ENCODE assay signal across 8 mouse cellular contexts in the genomic region with DNA sequence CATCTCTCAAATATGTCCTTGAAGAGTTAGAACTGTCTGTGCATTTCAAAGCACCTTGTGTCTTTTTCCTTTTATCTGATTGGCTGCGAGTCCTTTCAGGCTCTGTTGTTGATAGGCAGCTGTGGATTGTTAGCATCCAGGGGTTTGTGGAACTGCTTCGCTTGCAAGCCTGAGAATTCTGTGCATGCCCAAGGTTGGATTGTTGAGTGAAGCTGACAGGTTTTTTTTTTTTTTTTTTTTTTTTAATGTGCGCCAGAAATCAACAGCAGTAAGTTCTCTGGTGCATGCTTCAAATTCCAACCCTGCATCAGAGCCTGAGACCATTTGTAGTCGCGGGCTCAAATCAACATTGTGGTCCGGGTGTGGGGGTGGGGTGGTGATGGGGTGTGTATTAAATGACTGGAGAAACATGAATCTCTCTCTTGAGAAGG.
DNase-seq lines count a peak whose midpoint lies in the region; ATAC-seq lines count a peak whose summit lies in the region.

No protein-coding gene starts in this region.

- no peak overlapping the region for H3K4me2 ChIP-seq in forebrain, embryonic 15.5 days (replicated peaks)
- peak overlapping the region; percentile 57 for H3K4me2 ChIP-seq in heart, embryonic 15.5 days

- no peak for ATAC-seq in forebrain, embryonic 15.5 days (replicated peaks)
- ATAC-seq in heart, embryonic 15.5 days (replicated peaks; ENCODE audit: insufficient number of reproducible peaks, insufficient read depth, low FRiP score, low read depth) = peak; percentile 1; the same call in 1 of the 2 replicates

- peak overlapping the region; percentile 52 for H3K4me3 ChIP-seq in forebrain, embryonic 10.5 days
- H3K4me3 ChIP-seq in forebrain, embryonic 15.5 days = no peak overlapping the region
- peak overlapping the region; percentile 53 for H3K4me3 ChIP-seq in heart, embryonic 15.5 days

- WGBS in forebrain, embryonic 10.5 days = 52% methylated on average over 6 of the region's 6 CpGs
- WGBS in forebrain, embryonic 15.5 days = 38% methylated on average over 6 of the region's 6 CpGs
- 13% methylated on average over 6 of the region's 6 CpGs for WGBS in heart, embryonic 15.5 days

- H3K27ac ChIP-seq in forebrain, embryonic 10.5 days = no peak overlapping the region
- no peak overlapping the region for H3K27ac ChIP-seq in forebrain, embryonic 15.5 days (replicated peaks)
- H3K27ac ChIP-seq in heart, embryonic 15.5 days = peak overlapping the region; percentile 88

- peaks cover 14% of the 10 kb centered on the region for H3K4me1 ChIP-seq in forebrain, embryonic 10.5 days
- peaks cover 11% of the 10 kb centered on the region for H3K4me1 ChIP-seq in forebrain, embryonic 15.5 days
- peaks cover 9% of the 10 kb centered on the region for H3K4me1 ChIP-seq in heart, embryonic 15.5 days (replicated peaks)

- H3K9ac ChIP-seq in forebrain, embryonic 15.5 days (replicated peaks) = no peak overlapping the region
- peak overlapping the region; percentile 37; the same call in 1 of the 2 replicates for H3K9ac ChIP-seq in heart, embryonic 15.5 days

- H3K9me3 ChIP-seq in forebrain, embryonic 10.5 days = no peaks in the 10 kb centered on the region
- no peaks in the 10 kb centered on the region for H3K9me3 ChIP-seq in forebrain, embryonic 15.5 days
- no peaks in the 10 kb centered on the region for H3K9me3 ChIP-seq in heart, embryonic 15.5 days (replicated peaks)

- H3K36me3 ChIP-seq in forebrain, embryonic 10.5 days (replicated peaks) = no peaks in the 10 kb centered on the region
- no peaks in the 10 kb centered on the region for H3K36me3 ChIP-seq in forebrain, embryonic 15.5 days
- H3K36me3 ChIP-seq in heart, embryonic 15.5 days = no peaks in the 10 kb centered on the region

- H3K27me3 ChIP-seq in forebrain, embryonic 10.5 days (ENCODE audit: poor library complexity, severe bottlenecking) = peaks cover 17% of the 10 kb centered on the region
- no peaks in the 10 kb centered on the region for H3K27me3 ChIP-seq in forebrain, embryonic 15.5 days
- no peaks in the 10 kb centered on the region for H3K27me3 ChIP-seq in heart, embryonic 15.5 days

- peak; percentile 19 for DNase-seq in forebrain, embryonic 10.5 days (ENCODE audit: extremely low spot score, low spot score)
- DNase-seq in kidney, postnatal 4 days = peak; percentile 66 to 81
- peak; percentile 17 for DNase-seq in neural tube, embryonic 10.5 days (ENCODE audit: extremely low spot score, low spot score)
- no peak for DNase-seq in thymus, postnatal 36 days
- no peak for DNase-seq in adipocyte (ENCODE audit: low spot score)
- DNase-seq in right cerebral cortex, postnatal 10 days (ENCODE audit: low spot score in 2 of 2) = no peak

Comparison
In these comparisons a context has a peak if more than half of its experiments do, and no peak if none do; other contexts are left out.
1. DNase-seq: peak in forebrain, embryonic 10.5 days (single experiment), kidney, postnatal 4 days (2 of 2) and neural tube, embryonic 10.5 days (single experiment); none in thymus, postnatal 36 days (0 of 2), adipocyte (single experiment) and right cerebral cortex, postnatal 10 days (0 of 2).